Mouse (Mus musculus): ENCODE results near the gene Hcar1.

- TF ChIP-seq POLR2A (IDR thresholded peaks at IDR 0.05; ENCODE audit: control insufficient read depth, low read depth, low read length) (no peak), CTCF (IDR thresholded peaks at IDR 0.05; ENCODE audit: control insufficient read depth, insufficient read depth, insufficient replicate concordance, low read depth, low read length) (no peak)
These were observed 36.0 kb downstream of the Hcar1 start for GRCm38 (mm10) chr5:123843816-123844215.

Data from testis, adult 2 months (tissue).